Mouse (Mus musculus) spleen, adult 2 months (tissue): Measurements from ENCODE around the gene Cryba2.

Source experiments
- CTCF ChIP-seq: fragments of 200-500 bp; IDR thresholded peaks from 2 replicates; pipeline ENCODE4 v1.5.1; 2011; ENCODE audit warnings: mild to moderate bottlenecking, inconsistent platforms; ENCODE audit not compliant: insufficient read depth, insufficient read length, insufficient replicate concordance; ENCODE audit errors: extremely low read depth
- POLR2A ChIP-seq: fragments of 200-500 bp; IDR thresholded peaks from 2 replicates; pipeline ENCODE4 v1.6.1; 2011; ENCODE audit warnings: low read depth, low read length, inconsistent platforms

DNA sequence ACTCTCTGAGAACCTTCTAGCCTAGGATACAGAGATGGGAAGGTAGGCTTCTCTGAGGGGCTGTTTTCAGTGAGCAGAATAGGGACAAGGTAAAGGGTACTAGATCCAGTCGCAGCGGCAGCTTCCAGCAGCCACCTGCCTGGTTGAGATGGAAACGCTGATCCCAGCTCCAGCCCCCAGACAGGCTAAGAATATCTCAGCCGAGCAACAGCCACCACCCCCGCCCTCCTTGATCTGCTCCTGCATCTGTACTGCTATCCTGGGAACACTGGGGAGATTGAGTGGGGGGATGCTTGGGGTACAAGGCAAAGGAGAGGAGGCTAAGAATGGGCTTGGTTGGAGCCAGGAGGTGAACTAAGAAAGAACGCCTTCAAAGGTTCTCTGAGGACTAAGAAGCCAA lies 42.7 kb downstream of the Cryba2 start:
- TF ChIP-seq POLR2A (no peak), CTCF (no peak)
